Mouse (Mus musculus): ENCODE measurements at regions not wholly inside any gene's neighbourhood (a gene's known extent, or its start where the extent isn't known, plus 50 kb on each side); places are given as distances from the start of the nearest gene placed in this dataset.
A peak's percentile ranks its signal among the peaks of the same experiment; 100 is the strongest.

- Histone ChIP-seq H3K27me3 (ENCODE audit: control insufficient read depth, insufficient read depth, low read depth, low read length) (no peaks in the 10 kb centered on the region), H3K4me2 (ENCODE audit: low read length) (no peak overlapping the region), H3K9ac (ENCODE audit: low read depth, low read length) (no peak overlapping the region), H3K27ac (ENCODE audit: low read length) (no peak overlapping the region), H3K4me1 (ENCODE audit: control insufficient read depth, insufficient read depth, low read length) (0 out of 2 replicates have a peak, but pooled peaks cover 2% of the 10 kb centered on the region), H3K36me3 (ENCODE audit: control insufficient read depth, insufficient read depth, low read length) (no peaks in the 10 kb centered on the region), H3K4me3 (ENCODE audit: low read depth, low read length) (no peak overlapping the region), H3K9me3 (replicated peaks; ENCODE audit: control insufficient read depth, low read length, poor library complexity, severe bottlenecking) (no peaks in the 10 kb centered on the region)
- ATAC-seq = no peak
- 34% methylated on average over 4 of the region's 4 CpGs for WGBS
These were observed 176.9 kb upstream of the Kcnd3 start for GRCm38 (mm10) chr3:105275241-105275640.

- H3K27ac ChIP-seq (ENCODE audit: low read length) = no peak overlapping the region
- 78% methylated on average over 5 of the region's 5 CpGs for WGBS
- no peak for ATAC-seq
- no peaks in the 10 kb centered on the region for H3K27me3 ChIP-seq (ENCODE audit: control insufficient read depth, insufficient read depth, low read depth, low read length)
- H3K9me3 ChIP-seq (replicated peaks; ENCODE audit: control insufficient read depth, low read length, poor library complexity, severe bottlenecking) = no peaks in the 10 kb centered on the region
- no peak overlapping the region for H3K4me3 ChIP-seq (ENCODE audit: low read depth, low read length)
- no peak overlapping the region for H3K9ac ChIP-seq (ENCODE audit: low read depth, low read length)
- no peaks in the 10 kb centered on the region for H3K36me3 ChIP-seq (ENCODE audit: control insufficient read depth, insufficient read depth, low read length)
- H3K4me1 ChIP-seq (ENCODE audit: control insufficient read depth, insufficient read depth, low read length) = 0 out of 2 replicates have a peak, but pooled peaks cover 2% of the 10 kb centered on the region
- no peak overlapping the region for H3K4me2 ChIP-seq (ENCODE audit: low read length)
These were observed 171.2 kb upstream of the Kcnd3 start for GRCm38 (mm10) chr3:105280971-105281370.

GRCm38 (mm10) chr3:105281686-105282085 is 170.4 kb upstream of the Kcnd3 start:
- no peak for ATAC-seq
- WGBS = 87% methylated on average over 3 of the region's 3 CpGs
- 0 out of 2 replicates have a peak, but pooled peaks cover 2% of the 10 kb centered on the region for H3K4me1 ChIP-seq (ENCODE audit: control insufficient read depth, insufficient read depth, low read length)
- no peak overlapping the region for H3K4me3 ChIP-seq (ENCODE audit: low read depth, low read length)
- no peak overlapping the region for H3K9ac ChIP-seq (ENCODE audit: low read depth, low read length)
- H3K36me3 ChIP-seq (ENCODE audit: control insufficient read depth, insufficient read depth, low read length) = no peaks in the 10 kb centered on the region
- H3K27ac ChIP-seq (ENCODE audit: low read length) = no peak overlapping the region
- H3K9me3 ChIP-seq (replicated peaks; ENCODE audit: control insufficient read depth, low read length, poor library complexity, severe bottlenecking) = no peaks in the 10 kb centered on the region
- H3K4me2 ChIP-seq (ENCODE audit: low read length) = no peak overlapping the region
- no peaks in the 10 kb centered on the region for H3K27me3 ChIP-seq (ENCODE audit: control insufficient read depth, insufficient read depth, low read depth, low read length)

- no peak overlapping the region for H3K4me2 ChIP-seq (ENCODE audit: low read length)
- H3K4me3 ChIP-seq (ENCODE audit: low read depth, low read length) = no peak overlapping the region
- ATAC-seq = no peak
- 80% methylated on average over 3 of the region's 3 CpGs for WGBS
- H3K36me3 ChIP-seq (ENCODE audit: control insufficient read depth, insufficient read depth, low read length) = no peaks in the 10 kb centered on the region
- H3K4me1 ChIP-seq (ENCODE audit: control insufficient read depth, insufficient read depth, low read length) = no peaks in the 10 kb centered on the region
- H3K9ac ChIP-seq (ENCODE audit: low read depth, low read length) = no peak overlapping the region
- no peaks in the 10 kb centered on the region for H3K27me3 ChIP-seq (ENCODE audit: control insufficient read depth, insufficient read depth, low read depth, low read length)
- no peaks in the 10 kb centered on the region for H3K9me3 ChIP-seq (replicated peaks; ENCODE audit: control insufficient read depth, low read length, poor library complexity, severe bottlenecking)
- H3K27ac ChIP-seq (ENCODE audit: low read length) = no peak overlapping the region
These were observed 153.9 kb upstream of the Kcnd3 start for GRCm38 (mm10) chr3:105298273-105298672.

GRCm38 (mm10) chr3:105300693-105301548 is 151.2 kb upstream of the Kcnd3 start:
- Histone ChIP-seq H3K27ac (ENCODE audit: low read length) (no peak overlapping the region), H3K9me3 (replicated peaks; ENCODE audit: control insufficient read depth, low read length, poor library complexity, severe bottlenecking) (no peaks in the 10 kb centered on the region), H3K4me3 (ENCODE audit: low read depth, low read length) (no peak overlapping the region), H3K36me3 (ENCODE audit: control insufficient read depth, insufficient read depth, low read length) (no peaks in the 10 kb centered on the region), H3K9ac (ENCODE audit: low read depth, low read length) (no peak overlapping the region), H3K4me2 (ENCODE audit: low read length) (no peak overlapping the region), H3K4me1 (ENCODE audit: control insufficient read depth, insufficient read depth, low read length) (no peaks in the 10 kb centered on the region), H3K27me3 (ENCODE audit: control insufficient read depth, insufficient read depth, low read depth, low read length) (no peaks in the 10 kb centered on the region)
- 63% methylated on average over 7 of the region's 7 CpGs for WGBS
- ATAC-seq = no peak

- H3K9ac ChIP-seq (ENCODE audit: low read depth, low read length) = no peak overlapping the region
- no peak for ATAC-seq
These were observed 144.5 kb upstream of the Kcnd3 start for GRCm38 (mm10) chr3:105307676-105308075.

GRCm38 (mm10) chr3:105309020-105309419 is 143.1 kb upstream of the Kcnd3 start:
- no peak overlapping the region for H3K4me2 ChIP-seq (ENCODE audit: low read length)
- H3K9me3 ChIP-seq (replicated peaks; ENCODE audit: control insufficient read depth, low read length, poor library complexity, severe bottlenecking) = no peaks in the 10 kb centered on the region
- no peak for ATAC-seq
- no peaks in the 10 kb centered on the region for H3K36me3 ChIP-seq (ENCODE audit: control insufficient read depth, insufficient read depth, low read length)
- H3K9ac ChIP-seq (ENCODE audit: low read depth, low read length) = no peak overlapping the region
- 53% methylated on average over 2 of the region's 2 CpGs for WGBS
- no peaks in the 10 kb centered on the region for H3K27me3 ChIP-seq (ENCODE audit: control insufficient read depth, insufficient read depth, low read depth, low read length)
- H3K4me1 ChIP-seq (ENCODE audit: control insufficient read depth, insufficient read depth, low read length) = no peaks in the 10 kb centered on the region
- no peak overlapping the region for H3K27ac ChIP-seq (ENCODE audit: low read length)
- H3K4me3 ChIP-seq (ENCODE audit: low read depth, low read length) = no peak overlapping the region

More at GRCm38 (mm10) chr3:105307676-105308075, 144.5 kb upstream of the Kcnd3 start:
- Histone ChIP-seq H3K27ac (ENCODE audit: low read length) (no peak overlapping the region), H3K4me2 (ENCODE audit: low read length) (no peak overlapping the region), H3K27me3 (ENCODE audit: control insufficient read depth, insufficient read depth, low read depth, low read length) (no peaks in the 10 kb centered on the region), H3K4me1 (ENCODE audit: control insufficient read depth, insufficient read depth, low read length) (no peaks in the 10 kb centered on the region), H3K36me3 (ENCODE audit: control insufficient read depth, insufficient read depth, low read length) (no peaks in the 10 kb centered on the region), H3K4me3 (ENCODE audit: low read depth, low read length) (no peak overlapping the region), H3K9me3 (replicated peaks; ENCODE audit: control insufficient read depth, low read length, poor library complexity, severe bottlenecking) (no peaks in the 10 kb centered on the region)
- 64% methylated on average over 2 of the region's 2 CpGs for WGBS

- Histone ChIP-seq H3K36me3 (ENCODE audit: control insufficient read depth, insufficient read depth, low read length) (no peaks in the 10 kb centered on the region), H3K4me2 (ENCODE audit: low read length) (no peak overlapping the region), H3K4me3 (ENCODE audit: low read depth, low read length) (no peak overlapping the region), H3K27me3 (ENCODE audit: control insufficient read depth, insufficient read depth, low read depth, low read length) (no peaks in the 10 kb centered on the region), H3K4me1 (ENCODE audit: control insufficient read depth, insufficient read depth, low read length) (peaks cover 11% of the 10 kb centered on the region), H3K9ac (ENCODE audit: low read depth, low read length) (no peak overlapping the region), H3K9me3 (replicated peaks; ENCODE audit: control insufficient read depth, low read length, poor library complexity, severe bottlenecking) (no peaks in the 10 kb centered on the region), H3K27ac (ENCODE audit: low read length) (no peak overlapping the region)
- no peak for ATAC-seq
- WGBS = 93% methylated on average over 4 of the region's 4 CpGs
These were observed 98.9 kb upstream of the Kcnd3 start for GRCm38 (mm10) chr3:105353268-105353667.

- 47% methylated on average over 16 of the region's 16 CpGs for WGBS
- H3K4me3 ChIP-seq (ENCODE audit: low read depth, low read length) = no peak overlapping the region
- H3K9me3 ChIP-seq (replicated peaks; ENCODE audit: control insufficient read depth, low read length, poor library complexity, severe bottlenecking) = no peaks in the 10 kb centered on the region
- H3K4me2 ChIP-seq (ENCODE audit: low read length) = no peak overlapping the region
- peaks cover 11% of the 10 kb centered on the region for H3K4me1 ChIP-seq (ENCODE audit: control insufficient read depth, insufficient read depth, low read length)
- no peak overlapping the region for H3K9ac ChIP-seq (ENCODE audit: low read depth, low read length)
- H3K36me3 ChIP-seq (ENCODE audit: control insufficient read depth, insufficient read depth, low read length) = no peaks in the 10 kb centered on the region
- H3K27ac ChIP-seq (ENCODE audit: low read length) = peak overlapping the region; percentile 43
- no peaks in the 10 kb centered on the region for H3K27me3 ChIP-seq (ENCODE audit: control insufficient read depth, insufficient read depth, low read depth, low read length)
- peak; percentile 82 for ATAC-seq
These were observed 97.8 kb upstream of the Kcnd3 start for GRCm38 (mm10) chr3:105354123-105354931.
